Mouse (Mus musculus): ENCODE data around the gene Slc35g1. TPM values are rescaled to one million over a fixed set of nuclear protein-coding genes. Genes with fewer than 3 reads are reported as not detected.

Gene Slc35g1
- polyA plus RNA-seq, 1 experiment from 2014 or later: 1.6 TPM

DNA sequence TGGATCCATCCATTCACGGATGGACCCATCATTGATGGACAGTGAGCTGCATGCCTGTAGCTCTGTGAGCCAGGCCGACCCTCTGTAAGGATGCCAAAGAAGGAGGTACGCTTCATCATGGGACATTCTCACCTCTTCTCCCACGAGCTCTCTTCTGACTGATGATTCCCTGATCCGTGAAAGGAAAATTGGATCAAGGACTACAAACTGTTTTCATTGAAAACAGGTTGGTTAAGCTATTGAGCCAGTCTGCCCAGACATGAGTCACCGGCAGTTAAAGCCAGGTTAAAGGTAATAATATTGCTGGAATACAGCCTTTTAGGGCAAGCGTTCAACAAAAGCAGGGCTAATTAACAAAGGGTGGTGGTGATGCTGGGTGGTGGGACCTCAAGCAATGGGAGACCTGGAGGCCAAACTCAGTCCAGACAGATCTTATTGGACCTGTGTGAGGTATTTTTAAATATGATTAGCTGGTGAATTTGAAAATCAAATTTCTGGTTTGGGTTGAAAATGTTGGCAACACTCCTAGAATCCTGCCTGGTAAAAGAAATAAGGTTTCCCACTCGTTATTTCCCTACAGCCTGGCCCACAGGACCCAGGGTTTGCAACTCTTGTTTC is 39.5 kb upstream of the Slc35g1 start:
- Histone ChIP-seq H3K9ac (replicated peaks; ENCODE audit: low read depth, low read length) (no peak overlapping the region), H3K36me3 (ENCODE audit: control insufficient read depth, insufficient read depth) (no peaks in the 10 kb centered on the region), H3K4me2 (ENCODE audit: low read length) (no peak overlapping the region), H3K4me1 (replicated peaks; ENCODE audit: control insufficient read depth, insufficient read depth, low read length) (no peaks in the 10 kb centered on the region), H3K27me3 (replicated peaks; ENCODE audit: control insufficient read depth, insufficient read depth, low read length) (no peaks in the 10 kb centered on the region), H3K4me3 (replicated peaks; ENCODE audit: low read length) (no peak overlapping the region), H3K27ac (ENCODE audit: low read length) (no peak overlapping the region), H3K9me3 (ENCODE audit: control insufficient read depth, low read length) (peaks cover 2% of the 10 kb centered on the region; the same call in 1 of the 2 replicates)
- WGBS: 73% methylated on average over 8 of the region's 8 CpGs
- no peak for ATAC-seq

DNA sequence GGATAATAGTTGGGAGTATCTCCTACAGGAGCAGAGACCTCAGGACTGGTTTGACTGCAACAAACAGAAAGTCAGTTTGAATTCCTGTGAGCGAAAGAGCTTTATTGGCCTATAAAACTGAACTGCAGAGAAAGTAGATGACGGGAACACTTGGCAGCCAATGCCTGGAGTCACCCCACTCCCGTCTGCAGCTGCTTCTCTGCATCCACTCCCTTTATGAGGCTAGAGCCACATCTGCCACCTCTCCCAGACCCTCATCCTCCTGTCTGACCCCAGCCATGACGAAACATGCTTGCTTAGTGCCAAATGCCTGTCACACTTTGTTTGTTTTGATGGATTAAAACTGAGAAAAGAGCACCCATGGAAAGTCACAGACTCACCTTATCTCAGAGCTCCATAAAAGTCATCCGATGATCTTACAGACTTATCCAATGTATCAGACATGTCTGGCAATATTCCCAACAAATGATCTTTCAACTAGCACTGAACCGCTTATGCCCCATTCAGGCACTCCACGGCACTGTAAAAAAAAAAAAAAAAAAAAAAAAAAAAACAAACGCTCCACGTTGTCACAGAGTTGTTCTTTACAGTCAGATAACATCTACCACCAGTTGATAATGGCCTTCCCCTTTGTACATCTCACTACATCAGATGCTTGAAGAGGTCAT is 37.7 kb upstream of the Slc35g1 start:
- 83% methylated on average over 9 of the region's 9 CpGs for WGBS
- ATAC-seq: no peak
- Histone ChIP-seq H3K27ac (ENCODE audit: low read length) (no peak overlapping the region), H3K27me3 (replicated peaks; ENCODE audit: control insufficient read depth, insufficient read depth, low read length) (no peaks in the 10 kb centered on the region), H3K4me1 (replicated peaks; ENCODE audit: control insufficient read depth, insufficient read depth, low read length) (no peaks in the 10 kb centered on the region), H3K9ac (replicated peaks; ENCODE audit: low read depth, low read length) (no peak overlapping the region), H3K4me2 (ENCODE audit: low read length) (no peak overlapping the region), H3K9me3 (ENCODE audit: control insufficient read depth, low read length) (peaks cover 2% of the 10 kb centered on the region; the same call in 1 of the 2 replicates), H3K4me3 (replicated peaks; ENCODE audit: low read length) (no peak overlapping the region), H3K36me3 (ENCODE audit: control insufficient read depth, insufficient read depth) (no peaks in the 10 kb centered on the region)

DNA sequence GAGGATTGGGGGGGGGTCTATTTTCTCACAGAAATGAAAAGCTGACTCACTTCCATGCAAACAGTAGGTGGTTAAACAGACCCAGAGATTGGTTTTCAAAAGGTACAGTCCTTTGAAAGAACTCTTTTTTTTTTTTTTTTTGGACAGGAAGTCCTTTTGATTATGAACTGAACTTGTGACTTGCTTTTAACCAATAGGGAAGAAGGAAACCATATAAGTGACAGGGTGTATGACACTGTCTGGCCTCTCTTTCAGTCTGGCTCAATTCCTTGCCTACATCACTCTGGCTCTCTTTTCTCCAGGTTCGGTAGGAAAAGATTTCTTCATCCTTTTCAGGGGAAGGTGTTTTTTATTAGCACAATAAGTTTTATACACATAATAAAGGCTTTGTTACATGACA is 36.5 kb upstream of the Slc35g1 start:
- H3K9ac ChIP-seq (replicated peaks; ENCODE audit: low read depth, low read length): no peak overlapping the region
- H3K4me3 ChIP-seq (replicated peaks; ENCODE audit: low read length): no peak overlapping the region
- no peak overlapping the region for H3K27ac ChIP-seq (ENCODE audit: low read length)
- ATAC-seq: no peak
- no peaks in the 10 kb centered on the region for H3K4me1 ChIP-seq (replicated peaks; ENCODE audit: control insufficient read depth, insufficient read depth, low read length)
- no peaks in the 10 kb centered on the region for H3K36me3 ChIP-seq (ENCODE audit: control insufficient read depth, insufficient read depth)
- H3K4me2 ChIP-seq (ENCODE audit: low read length): no peak overlapping the region
- peaks cover 2% of the 10 kb centered on the region; the same call in 1 of the 2 replicates for H3K9me3 ChIP-seq (ENCODE audit: control insufficient read depth, low read length)
- WGBS: 75% methylated on average over 1 of the region's 1 CpGs
- H3K27me3 ChIP-seq (replicated peaks; ENCODE audit: control insufficient read depth, insufficient read depth, low read length): no peaks in the 10 kb centered on the region

DNA sequence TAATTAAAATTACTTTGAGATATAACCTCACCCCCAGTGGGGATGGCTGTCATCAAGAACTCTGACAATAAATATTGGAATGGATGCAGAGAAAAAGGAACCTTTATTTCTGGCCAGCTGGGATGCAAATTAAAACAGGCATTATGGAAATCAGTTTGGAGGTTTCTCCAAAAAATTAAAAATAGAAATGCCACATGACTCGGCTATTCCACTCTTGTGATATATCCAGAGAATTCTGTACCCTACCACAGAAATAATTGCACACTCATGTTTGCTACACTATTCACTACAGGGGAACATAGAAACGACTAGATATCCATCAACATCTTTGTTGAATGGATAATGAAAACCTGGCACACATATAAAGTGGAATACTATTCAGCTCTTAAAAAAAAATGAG is 33.9 kb upstream of the Slc35g1 start:
- peak; percentile 50; the same call in 1 of the 2 replicates for ATAC-seq
- no peaks in the 10 kb centered on the region for H3K36me3 ChIP-seq (ENCODE audit: control insufficient read depth, insufficient read depth)
- no peak overlapping the region for H3K4me2 ChIP-seq (ENCODE audit: low read length)
- H3K4me3 ChIP-seq (replicated peaks; ENCODE audit: low read length): no peak overlapping the region
- peaks cover 2% of the 10 kb centered on the region; the same call in 1 of the 2 replicates for H3K9me3 ChIP-seq (ENCODE audit: control insufficient read depth, low read length)
- no peak overlapping the region for H3K27ac ChIP-seq (ENCODE audit: low read length)
- H3K4me1 ChIP-seq (replicated peaks; ENCODE audit: control insufficient read depth, insufficient read depth, low read length): no peaks in the 10 kb centered on the region
- no peaks in the 10 kb centered on the region for H3K27me3 ChIP-seq (replicated peaks; ENCODE audit: control insufficient read depth, insufficient read depth, low read length)
- WGBS: 57% methylated on average over 2 of the region's 2 CpGs
- H3K9ac ChIP-seq (replicated peaks; ENCODE audit: low read depth, low read length): no peak overlapping the region

DNA sequence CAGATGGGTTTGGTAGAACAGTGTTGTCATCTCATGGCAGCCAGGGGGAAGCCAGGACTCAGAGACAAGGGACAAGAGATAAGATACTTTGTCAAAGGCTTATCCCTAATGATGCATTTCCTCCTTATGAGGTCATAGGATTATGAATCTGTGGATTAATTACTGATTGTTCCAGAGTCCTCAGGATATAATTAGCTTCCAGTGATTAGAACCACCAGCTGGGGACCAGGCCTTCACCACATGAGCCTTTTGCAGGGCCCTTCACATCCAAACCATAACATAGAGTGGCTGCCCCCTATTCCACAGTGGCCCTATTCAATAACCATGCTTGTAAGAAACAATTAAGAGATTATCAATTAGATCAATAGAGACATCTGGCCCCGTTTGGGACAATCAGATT is 32.4 kb upstream of the Slc35g1 start:
- Histone ChIP-seq H3K4me1 (replicated peaks; ENCODE audit: control insufficient read depth, insufficient read depth, low read length) (no peaks in the 10 kb centered on the region), H3K27me3 (replicated peaks; ENCODE audit: control insufficient read depth, insufficient read depth, low read length) (no peaks in the 10 kb centered on the region), H3K4me3 (replicated peaks; ENCODE audit: low read length) (no peak overlapping the region), H3K9me3 (ENCODE audit: control insufficient read depth, low read length) (peaks cover 2% of the 10 kb centered on the region; the same call in 1 of the 2 replicates), H3K36me3 (ENCODE audit: control insufficient read depth, insufficient read depth) (no peaks in the 10 kb centered on the region), H3K27ac (ENCODE audit: low read length) (no peak overlapping the region), H3K9ac (replicated peaks; ENCODE audit: low read depth, low read length) (no peak overlapping the region), H3K4me2 (ENCODE audit: low read length) (no peak overlapping the region)
- WGBS: 32% methylated on average over 1 of the region's 1 CpGs
- no peak for ATAC-seq

DNA sequence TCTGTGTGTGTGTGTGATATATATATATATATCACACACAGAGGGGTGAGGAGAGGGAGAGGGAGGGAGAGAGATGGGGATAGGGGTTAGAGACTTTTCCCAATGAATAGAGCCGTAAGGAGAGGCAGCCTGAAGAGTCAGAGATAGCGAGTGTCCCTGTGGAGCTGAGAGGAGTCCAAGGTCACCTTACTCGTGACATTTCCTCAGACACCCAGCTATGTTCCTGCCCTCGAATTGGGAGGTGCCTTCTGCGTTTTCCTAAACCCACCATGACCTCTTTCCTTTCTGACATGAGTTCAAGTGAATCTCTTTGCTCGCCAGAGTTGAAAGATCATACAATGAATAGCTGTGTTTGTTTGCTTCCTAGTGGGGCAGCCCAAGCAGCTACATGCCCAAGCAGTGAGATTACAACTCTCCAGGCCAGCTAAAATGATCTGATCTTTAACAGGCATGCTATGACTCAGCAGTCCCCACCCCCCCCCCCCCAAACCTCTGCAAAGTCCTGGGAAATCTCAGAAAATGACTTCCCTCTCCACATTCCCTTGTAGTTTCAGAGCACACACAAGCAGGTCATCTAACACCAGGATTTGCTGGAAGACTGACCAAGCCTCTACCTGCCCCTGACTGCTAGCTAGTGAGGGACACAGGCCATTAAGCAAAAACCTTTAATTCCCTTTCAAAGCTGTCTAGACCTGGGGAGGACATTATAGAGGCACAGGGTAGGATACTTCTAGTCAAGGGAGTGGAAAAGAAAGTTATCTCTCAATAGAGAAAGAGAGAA is 31.7 kb upstream of the Slc35g1 start:
- Histone ChIP-seq H3K9me3 (ENCODE audit: control insufficient read depth, low read length) (peaks cover 2% of the 10 kb centered on the region; the same call in 1 of the 2 replicates), H3K4me2 (ENCODE audit: low read length) (no peak overlapping the region), H3K4me1 (replicated peaks; ENCODE audit: control insufficient read depth, insufficient read depth, low read length) (no peaks in the 10 kb centered on the region), H3K9ac (replicated peaks; ENCODE audit: low read depth, low read length) (no peak overlapping the region), H3K4me3 (replicated peaks; ENCODE audit: low read length) (no peak overlapping the region), H3K27me3 (replicated peaks; ENCODE audit: control insufficient read depth, insufficient read depth, low read length) (no peaks in the 10 kb centered on the region), H3K27ac (ENCODE audit: low read length) (no peak overlapping the region), H3K36me3 (ENCODE audit: control insufficient read depth, insufficient read depth) (no peaks in the 10 kb centered on the region)
- ATAC-seq: no peak
- 55% methylated on average over 6 of the region's 6 CpGs for WGBS

DNA sequence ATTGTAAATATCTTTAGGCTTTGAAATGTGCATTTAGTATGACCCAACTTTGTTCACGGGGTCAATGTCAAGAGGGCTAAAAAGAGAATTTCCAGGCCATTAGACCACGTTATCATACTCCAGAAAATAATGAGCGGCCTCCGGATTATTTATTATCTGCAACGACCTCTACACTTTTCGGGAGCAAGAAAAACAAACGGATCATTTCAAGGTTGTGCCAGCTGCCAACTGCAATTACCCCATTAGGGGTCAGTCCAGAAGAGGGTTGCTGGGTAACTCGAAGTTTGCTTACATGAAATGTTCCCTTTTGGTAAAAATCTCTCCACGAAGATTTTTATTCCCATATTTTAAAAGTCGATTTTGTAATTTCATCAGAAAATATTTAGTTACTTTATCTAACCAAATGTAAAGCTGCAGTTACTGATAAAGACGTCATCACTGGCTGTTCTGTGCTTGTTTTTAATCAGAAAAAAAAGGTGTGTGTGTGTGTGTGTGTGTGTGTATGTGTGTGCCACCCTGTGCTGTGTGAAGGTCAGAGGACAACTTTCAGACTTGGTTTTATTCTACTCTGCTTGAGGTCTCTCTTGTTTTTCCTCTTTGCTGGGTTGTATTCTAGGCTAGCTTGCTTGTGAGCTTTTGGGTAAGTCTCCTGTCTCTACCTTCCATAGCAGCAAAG is 30.7 kb upstream of the Slc35g1 start:
- no peaks in the 10 kb centered on the region for H3K27me3 ChIP-seq (replicated peaks; ENCODE audit: control insufficient read depth, insufficient read depth, low read length)
- H3K4me2 ChIP-seq (ENCODE audit: low read length): no peak overlapping the region
- 56% methylated on average over 11 of the region's 11 CpGs for WGBS
- H3K4me3 ChIP-seq (replicated peaks; ENCODE audit: low read length): no peak overlapping the region
- H3K9ac ChIP-seq (replicated peaks; ENCODE audit: low read depth, low read length): no peak overlapping the region
- H3K27ac ChIP-seq (ENCODE audit: low read length): no peak overlapping the region
- peaks cover 2% of the 10 kb centered on the region; the same call in 1 of the 2 replicates for H3K9me3 ChIP-seq (ENCODE audit: control insufficient read depth, low read length)
- H3K36me3 ChIP-seq (ENCODE audit: control insufficient read depth, insufficient read depth): no peaks in the 10 kb centered on the region
- ATAC-seq: no peak
- H3K4me1 ChIP-seq (replicated peaks; ENCODE audit: control insufficient read depth, insufficient read depth, low read length): no peaks in the 10 kb centered on the region

DNA sequence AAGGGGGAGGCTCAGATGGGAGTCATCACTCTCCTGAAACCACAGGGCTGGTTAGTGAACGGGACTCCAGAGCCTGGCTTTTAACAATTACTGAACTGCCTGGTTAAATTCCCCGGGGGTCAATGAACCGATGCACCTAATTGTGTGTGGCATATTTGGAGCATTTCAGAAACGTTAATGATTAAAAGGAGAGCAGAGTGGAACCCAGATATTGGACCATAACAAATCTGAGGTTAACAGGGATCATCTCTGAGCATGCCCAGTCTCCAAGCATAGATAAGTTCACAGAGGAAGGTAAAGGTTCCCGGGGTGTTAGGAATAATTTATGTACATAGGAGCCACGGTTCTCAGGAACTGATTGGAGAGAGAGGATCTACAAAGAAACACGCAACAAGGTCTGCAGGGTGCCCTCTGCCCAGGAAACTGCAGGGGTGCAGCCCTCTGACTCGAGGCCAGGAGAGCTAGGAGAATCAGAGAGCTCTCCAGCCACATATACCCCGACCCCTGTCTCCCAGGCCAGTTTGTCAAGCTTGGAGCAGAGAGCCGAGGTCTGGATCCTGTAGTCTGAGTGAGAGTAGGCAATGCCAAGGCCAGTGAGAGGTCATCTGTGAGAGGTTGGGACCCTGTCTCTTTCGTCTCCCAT is 23.2 kb upstream of the Slc35g1 start:
- Histone ChIP-seq H3K4me3 (replicated peaks; ENCODE audit: low read length) (no peak overlapping the region), H3K9me3 (ENCODE audit: control insufficient read depth, low read length) (no peaks in the 10 kb centered on the region), H3K4me1 (replicated peaks; ENCODE audit: control insufficient read depth, insufficient read depth, low read length) (no peaks in the 10 kb centered on the region; the same call in 1 of the 2 replicates), H3K36me3 (ENCODE audit: control insufficient read depth, insufficient read depth) (no peaks in the 10 kb centered on the region), H3K27me3 (replicated peaks; ENCODE audit: control insufficient read depth, insufficient read depth, low read length) (no peaks in the 10 kb centered on the region), H3K9ac (replicated peaks; ENCODE audit: low read depth, low read length) (no peak overlapping the region), H3K27ac (ENCODE audit: low read length) (no peak overlapping the region), H3K4me2 (ENCODE audit: low read length) (no peak overlapping the region)
- WGBS: 38% methylated on average over 11 of the region's 11 CpGs
- no peak for ATAC-seq

Data from forebrain, embryonic 16.5 days (tissue).